Mouse (Mus musculus): Measurements from ENCODE around the gene Amigo2. TPM values are rescaled to one million over a fixed set of nuclear protein-coding genes. Genes with fewer than 3 reads are reported as not detected.

Gene Amigo2
- total and polyA plus RNA-seq, 3 experiments: 6.4 to 23.0 (median 19.1) TPM

GRCm38 (mm10) chr15:97262251-97262650 is 15.2 kb upstream of the Amigo2 start:
- no peaks in the 10 kb centered on the region for H3K9me3 ChIP-seq (replicated peaks; ENCODE audit: low read length)
- in situ Hi-C loops (cut with MboI; ENCODE audit: low pct_ligation_motif_present, low pct_unique_long_range_greater_than_20kb, low sequenced_read_pairs): no loop called here

DNA sequence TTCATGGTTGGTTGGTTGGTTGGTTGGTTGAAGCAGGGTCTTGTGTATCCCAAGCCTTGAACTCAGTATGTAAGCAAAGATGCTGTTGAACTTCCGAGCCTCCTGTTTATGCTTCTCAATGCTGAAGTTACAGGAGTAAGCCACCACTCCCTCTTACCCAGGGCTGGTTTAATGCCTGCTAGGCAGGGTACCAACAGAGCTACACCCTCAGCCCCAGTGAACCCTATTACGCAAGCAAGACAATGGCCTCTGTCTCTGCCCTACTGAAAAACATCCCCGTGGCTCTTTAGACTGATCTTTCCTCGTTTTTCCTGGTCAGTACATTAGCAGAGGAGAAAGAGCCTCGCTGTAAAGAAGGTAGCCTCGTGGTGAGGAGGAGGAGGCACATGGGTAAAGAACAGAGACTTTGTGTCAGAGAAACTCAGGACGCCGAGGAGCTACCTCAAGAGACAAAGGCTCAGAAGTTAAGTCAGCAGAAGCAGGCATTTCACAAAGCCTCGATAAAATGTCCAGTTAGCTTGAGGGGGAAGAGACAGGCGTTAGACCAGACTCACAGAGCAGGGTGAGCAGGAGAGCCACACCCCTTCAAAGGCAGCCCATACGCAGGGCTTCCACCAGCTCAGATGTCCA is 13.0 kb upstream of the Amigo2 start:
- no peaks in the 10 kb centered on the region for H3K9me3 ChIP-seq (replicated peaks; ENCODE audit: low read length)
- no peak for TF ChIP-seq CHD2 (IDR thresholded peaks at IDR 0.05; ENCODE audit: low read length)
- no peak for TF ChIP-seq KAT2A (IDR thresholded peaks at IDR 0.05; ENCODE audit: insufficient replicate concordance, low read length)
- no peak for TF ChIP-seq JUND (conservative IDR thresholded peaks at IDR 0.05; ENCODE audit: low read depth, low read length)
- TF ChIP-seq MAX (IDR thresholded peaks at IDR 0.05; ENCODE audit: low read length): peak; percentile 86; the same call in 1 of the 2 replicates
- TF ChIP-seq IRF4 (IDR thresholded peaks at IDR 0.05; ENCODE audit: low read depth, low read length): 0 out of 2 replicates have a peak, but pooled peaks have one; percentile 11
- TF ChIP-seq SIN3A (IDR thresholded peaks at IDR 0.05; ENCODE audit: low read length): peak; percentile 22; the same call in 1 of the 2 replicates
- TF ChIP-seq POLR2A (IDR thresholded peaks at IDR 0.05; ENCODE audit: low read depth, low read length): 0 out of 2 replicates have a peak, but pooled peaks have one; percentile 10
- no peak for TF ChIP-seq MAZ (IDR thresholded peaks at IDR 0.05; ENCODE audit: low read depth, low read length)
- no peaks in the 10 kb centered on the region for H3K36me3 ChIP-seq (replicated peaks in 1 of 2; ENCODE audit: control insufficient read depth in 1 of 2, insufficient read depth in 1 of 2, low read length in 1 of 2)
- in situ Hi-C loops (cut with MboI; ENCODE audit: low pct_ligation_motif_present, low pct_unique_long_range_greater_than_20kb, low sequenced_read_pairs): loop anchor here (10.0 kb wide), 1 partner anchor 205 kb away; no protein-coding TSS in a partner anchor
- H3K4me1 ChIP-seq (ENCODE audit: control insufficient read depth in 1 of 2, insufficient read depth in 2 of 2): peaks cover 25 to 73% of the 10 kb centered on the region in 2 experiments
- H3K9ac ChIP-seq (ENCODE audit: insufficient read depth, low read depth): peak overlapping the region; percentile 55; the same call in 1 of the 2 replicates
- H3K79me2 ChIP-seq (replicated peaks; ENCODE audit: control insufficient read depth, extremely low read depth, insufficient read depth, poor library complexity, severe bottlenecking): no peaks in the 10 kb centered on the region
- H3K27ac ChIP-seq (ENCODE audit: insufficient read depth, low read depth): peak overlapping the region; percentile 86
- H3K4me3 ChIP-seq (replicated peaks in 1 of 3; ENCODE audit: low read depth in 2 of 3, low read length in 2 of 3, poor library complexity in 1 of 3): no peak overlapping the region
- no peak for DNase-seq (ENCODE audit: extremely low read depth)
- peak overlapping the region; percentile 92 for H3K4me2 ChIP-seq (ENCODE audit: insufficient read depth, low read depth, poor library complexity, severe bottlenecking)
- no peaks in the 10 kb centered on the region for H3K27me3 ChIP-seq (replicated peaks)
- dilution Hi-C loops (cut with MboI; ENCODE audit: extremely low pct_ligation_motif_present, extremely low pct_unique_long_range_greater_than_20kb, low sequenced_read_pairs): no loop called here

More at GRCm38 (mm10) chr15:97262251-97262650, 15.2 kb upstream of the Amigo2 start:
- H3K36me3 ChIP-seq (replicated peaks in 1 of 2; ENCODE audit: control insufficient read depth in 1 of 2, insufficient read depth in 1 of 2, low read length in 1 of 2): no peaks in the 10 kb centered on the region
- no peak overlapping the region for H3K27ac ChIP-seq (ENCODE audit: insufficient read depth, low read depth)
- no peak overlapping the region for H3K9ac ChIP-seq (ENCODE audit: insufficient read depth, low read depth)
- H3K4me3 ChIP-seq (replicated peaks in 1 of 3; ENCODE audit: low read depth in 2 of 3, low read length in 2 of 3, poor library complexity in 1 of 3): no peak overlapping the region
- H3K4me2 ChIP-seq (ENCODE audit: insufficient read depth, low read depth, poor library complexity, severe bottlenecking): no peak overlapping the region
- peaks cover 17 to 61% of the 10 kb centered on the region in 2 experiments for H3K4me1 ChIP-seq (ENCODE audit: control insufficient read depth in 1 of 2, insufficient read depth in 2 of 2)
- no peaks in the 10 kb centered on the region for H3K27me3 ChIP-seq (replicated peaks)
- no peak for DNase-seq (ENCODE audit: extremely low read depth)
- TF ChIP-seq TBP (conservative IDR thresholded peaks at IDR 0.05; ENCODE audit: low read depth, low read length): no peak
- TF ChIP-seq NRF1 (IDR thresholded peaks at IDR 0.05; ENCODE audit: low read depth, low read length): no peak
- TF ChIP-seq HCFC1 (IDR thresholded peaks at IDR 0.05; ENCODE audit: low read depth, low read length): no peak
- TF ChIP-seq MAFK (IDR thresholded peaks at IDR 0.05; ENCODE audit: insufficient replicate concordance, low read length): no peak
- TF ChIP-seq POLR2AphosphoS2 (IDR thresholded peaks at IDR 0.05; ENCODE audit: low read depth, low read length): no peak
- TF ChIP-seq SIN3A (IDR thresholded peaks at IDR 0.05; ENCODE audit: low read length): no peak
- no peak for TF ChIP-seq MAX (IDR thresholded peaks at IDR 0.05; ENCODE audit: low read length)
- no peak for TF ChIP-seq UBTF (IDR thresholded peaks at IDR 0.05; ENCODE audit: low read depth, low read length)
- no peak for TF ChIP-seq BHLHE40 (IDR thresholded peaks at IDR 0.05; ENCODE audit: low read depth, low read length)
- TF ChIP-seq PAX5 (IDR thresholded peaks at IDR 0.05; ENCODE audit: low read length): no peak
- no peak for TF ChIP-seq SMC3 (IDR thresholded peaks at IDR 0.05; ENCODE audit: low read depth, low read length)
- no peak for TF ChIP-seq ELF1 (IDR thresholded peaks at IDR 0.05; ENCODE audit: low read depth, low read length)
- no peak for TF ChIP-seq TCF12 (IDR thresholded peaks at IDR 0.05; ENCODE audit: low read depth, low read length)
- no peak for TF ChIP-seq CHD2 (IDR thresholded peaks at IDR 0.05; ENCODE audit: low read length)
- no peak for TF ChIP-seq JUND (conservative IDR thresholded peaks at IDR 0.05; ENCODE audit: low read depth, low read length)
- TF ChIP-seq MEF2A (IDR thresholded peaks at IDR 0.05; ENCODE audit: borderline replicate concordance, low read depth, low read length): no peak
- dilution Hi-C loops (cut with MboI; ENCODE audit: extremely low pct_ligation_motif_present, extremely low pct_unique_long_range_greater_than_20kb, low sequenced_read_pairs): no loop called here
- H3K79me2 ChIP-seq (replicated peaks; ENCODE audit: control insufficient read depth, extremely low read depth, insufficient read depth, poor library complexity, severe bottlenecking): no peaks in the 10 kb centered on the region
